Mouse (Mus musculus) heart, adult 2 months (tissue): ENCODE data around the gene Xpo6. TPM values are rescaled to one million over a fixed set of nuclear protein-coding genes. Genes with fewer than 3 reads are reported as not detected.

Experiments
- DNase-seq, 2 experiments: peaks; one replicate each; pipeline ENCODE4 v3.0.0; 2021
- H3K27ac ChIP-seq: fragments of 200-600 bp; 2 replicates; pipeline ENCODE4 v1.8.1; 2022
- H3K27me3 ChIP-seq: fragments of 200-500 bp; 2 replicates; pipeline ENCODE4 v1.6.1; 2012; ENCODE audit warnings: mild to moderate bottlenecking, low read length, inconsistent platforms, mixed read lengths; ENCODE audit not compliant: control insufficient read depth, insufficient read depth
- H3K36me3 ChIP-seq: fragments of 200-500 bp; 2 replicates; pipeline ENCODE4 v1.6.1; 2012; ENCODE audit warnings: low read length, inconsistent platforms; ENCODE audit not compliant: control insufficient read depth, insufficient read depth
- H3K4me1 ChIP-seq: fragments of 200-500 bp; 2 replicates; pipeline ENCODE4 v1.6.1; 2011; ENCODE audit warnings: low read length; ENCODE audit not compliant: control insufficient read depth, insufficient read depth
- H3K4me3 ChIP-seq: fragments of 200-600 bp; 2 replicates; pipeline ENCODE4 v1.8.1; 2022
- H3K79me2 ChIP-seq: fragments of 200-500 bp; replicated peaks from 2 replicates; pipeline ENCODE4 v1.6.1; 2012; ENCODE audit warnings: mild to moderate bottlenecking, inconsistent platforms, low read length, moderate library complexity, mixed read lengths; ENCODE audit not compliant: control insufficient read depth, insufficient read depth
- H3K9ac ChIP-seq: fragments of 200-500 bp; 2 replicates; pipeline ENCODE4 v1.6.1; 2012; ENCODE audit warnings: low read depth, mild to moderate bottlenecking, control low read depth, inconsistent platforms, low read length, mixed read lengths
- CTCF ChIP-seq: fragments of 200-600 bp; IDR thresholded peaks from 2 replicates; pipeline ENCODE4 v1.8.1; 2022; ENCODE audit warnings: antibody characterized with exemption, mild to moderate bottlenecking, moderate library complexity
- EP300 ChIP-seq: fragments of 200-500 bp; IDR thresholded peaks from 2 replicates; pipeline ENCODE4 v1.6.1; 2011; ENCODE audit warnings: low read depth, low read length, control low read depth; ENCODE audit not compliant: insufficient read depth
- POLR2A ChIP-seq: fragments of 200-500 bp; IDR thresholded peaks from 2 replicates; pipeline ENCODE4 v1.6.1; 2011; ENCODE audit warnings: mild to moderate bottlenecking, low read depth, low read length, control low read depth; ENCODE audit not compliant: insufficient read depth
- WGBS: fragments of 180-500 bp; shearing (Covaris S2); methylation state at CpG from one replicate; pipeline ENCODE4 v1.1.7; 2018; 5-methylcytosine and 5-hydroxymethylcytosine counted together
- intact Hi-C: fragments of 180-260 bp; cut with DNase I; formaldehyde crosslinking; loops from one replicate; pipeline ENCODE4 v1.15.1; 2025
- polyA plus RNA-seq: library from polyadenylated mRNA; depleted of rRNA; stranded (reverse); fragments of >200 nt; gene quantifications from 2 replicates; pipeline ENCODE4 v1.2.3, GENCODE M21; 2012
- total RNA-seq, 2 experiments: library from RNA; stranded (reverse); gene quantifications; 2 replicates each; pipeline ENCODE4 v1.2.3; 2021

The Xpo6 gene
- total and polyA plus RNA-seq, 3 experiments = 16.5 to 133 (median 16.8) TPM

GRCm38 (mm10) chr7:126158238-126158637, 42.1 kb downstream of the Xpo6 start:
- no peaks in the 10 kb centered on the region for H3K36me3 ChIP-seq
- H3K4me3 ChIP-seq = no peak overlapping the region
- intact Hi-C loops = no loop called here
- no peak for DNase-seq
- H3K9ac ChIP-seq = no peak overlapping the region
- 96% methylated on average over 3 of the region's 3 CpGs for WGBS
- no peak for TF ChIP-seq POLR2A
- no peak for TF ChIP-seq EP300
- no peak for TF ChIP-seq CTCF
- no peaks in the 10 kb centered on the region for H3K27me3 ChIP-seq
- no peaks in the 10 kb centered on the region for H3K79me2 ChIP-seq
- H3K4me1 ChIP-seq = no peaks in the 10 kb centered on the region
- no peak overlapping the region for H3K27ac ChIP-seq

- DNase-seq = no peak
- TF ChIP-seq EP300 (no peak), POLR2A (no peak), CTCF (no peak)
- Histone ChIP-seq H3K79me2 (no peaks in the 10 kb centered on the region), H3K27me3 (no peaks in the 10 kb centered on the region), H3K36me3 (no peaks in the 10 kb centered on the region), H3K9ac (no peak overlapping the region), H3K4me3 (no peak overlapping the region), H3K4me1 (no peaks in the 10 kb centered on the region), H3K27ac (no peak overlapping the region)
- intact Hi-C loops = no loop called here
- 90% methylated on average over 1 of the region's 1 CpGs for WGBS
These were observed 44.6 kb downstream of the Xpo6 start for GRCm38 (mm10) chr7:126155746-126156145.

GRCm38 (mm10) chr7:126154731-126155130, 45.6 kb downstream of the Xpo6 start:
- Histone ChIP-seq H3K79me2 (no peaks in the 10 kb centered on the region), H3K4me1 (no peaks in the 10 kb centered on the region), H3K9ac (no peak overlapping the region), H3K4me3 (no peak overlapping the region), H3K27me3 (no peaks in the 10 kb centered on the region), H3K36me3 (no peaks in the 10 kb centered on the region), H3K27ac (no peak overlapping the region)
- 92% methylated on average over 5 of the region's 5 CpGs for WGBS
- intact Hi-C loops = no loop called here
- TF ChIP-seq CTCF = no peak
- DNase-seq = no peak

GRCm38 (mm10) chr7:126152324-126152723, 48.0 kb downstream of the Xpo6 start:
- Histone ChIP-seq H3K9ac (no peak overlapping the region), H3K27me3 (no peaks in the 10 kb centered on the region), H3K27ac (no peak overlapping the region), H3K4me3 (no peak overlapping the region), H3K36me3 (no peaks in the 10 kb centered on the region; the same call in 1 of the 2 replicates), H3K4me1 (no peaks in the 10 kb centered on the region), H3K79me2 (no peaks in the 10 kb centered on the region)
- 94% methylated on average over 4 of the region's 4 CpGs for WGBS
- intact Hi-C loops = no loop called here
- DNase-seq = no peak
- no peak for TF ChIP-seq EP300
- TF ChIP-seq CTCF = no peak
- TF ChIP-seq POLR2A = no peak

GRCm38 (mm10) chr7:126146156-126146555, 54.1 kb downstream of the Xpo6 start:
- TF ChIP-seq EP300 = no peak
- no peak for TF ChIP-seq CTCF
- TF ChIP-seq POLR2A = no peak
- Histone ChIP-seq H3K27me3 (no peaks in the 10 kb centered on the region), H3K9ac (no peak overlapping the region), H3K4me1 (no peaks in the 10 kb centered on the region), H3K4me3 (no peak overlapping the region), H3K36me3 (peaks cover 2% of the 10 kb centered on the region), H3K79me2 (no peaks in the 10 kb centered on the region), H3K27ac (no peak overlapping the region)
- intact Hi-C loops = no loop called here
- no peak for DNase-seq
- 83% methylated on average over 1 of the region's 1 CpGs for WGBS

- WGBS = 66% methylated on average over 2 of the region's 2 CpGs
- H3K36me3 ChIP-seq = peaks cover 4% of the 10 kb centered on the region
- no peaks in the 10 kb centered on the region for H3K4me1 ChIP-seq
- intact Hi-C loops = no loop called here
- no peak for DNase-seq
- TF ChIP-seq EP300 (no peak), CTCF (no peak), POLR2A (no peak)
- no peak overlapping the region for H3K4me3 ChIP-seq
- H3K27ac ChIP-seq = no peak overlapping the region
- H3K9ac ChIP-seq = no peak overlapping the region
- H3K79me2 ChIP-seq = no peaks in the 10 kb centered on the region
- H3K27me3 ChIP-seq = no peaks in the 10 kb centered on the region
These were observed 55.9 kb downstream of the Xpo6 start for GRCm38 (mm10) chr7:126144364-126144763.

- Histone ChIP-seq H3K4me3 (no peak overlapping the region), H3K4me1 (no peaks in the 10 kb centered on the region; the same call in 1 of the 2 replicates), H3K79me2 (no peaks in the 10 kb centered on the region), H3K27me3 (no peaks in the 10 kb centered on the region), H3K36me3 (0 out of 2 replicates have a peak, but pooled peaks cover 2% of the 10 kb centered on the region), H3K27ac (no peak overlapping the region), H3K9ac (no peak overlapping the region)
- WGBS = 95% methylated on average over 5 of the region's 5 CpGs
- no peak for TF ChIP-seq EP300
- no peak for TF ChIP-seq POLR2A
- TF ChIP-seq CTCF = no peak
- intact Hi-C loops = no loop called here
- no peak for DNase-seq
These were observed 62.5 kb downstream of the Xpo6 start for GRCm38 (mm10) chr7:126137850-126138249.
